Mouse (Mus musculus) E14TG2a.4 (cell line): ENCODE results near the gene Nedd9.

Experiments used
- H3K27me3 ChIP-seq: 2 replicates; pipeline ENCODE4 v1.6.1; 2014; ENCODE audit warnings: low read length, control low read depth; ENCODE audit not compliant: insufficient read depth
- H3K36me3 ChIP-seq: 2 replicates; pipeline ENCODE4 v1.6.1; 2014; ENCODE audit warnings: low read length, control low read depth; ENCODE audit not compliant: insufficient read depth
- H3K4me1 ChIP-seq: replicated peaks from 2 replicates; pipeline ENCODE4 v1.6.1; 2014; ENCODE audit warnings: low read depth, low read length, control low read depth
- H3K4me3 ChIP-seq: replicated peaks from 2 replicates; pipeline ENCODE4 v1.5.1; 2014; ENCODE audit warnings: mild to moderate bottlenecking, low read length
- H3K9me3 ChIP-seq: 2 replicates; pipeline ENCODE4 v1.6.1; 2014; ENCODE audit warnings: low read length, control low read depth
- CTCF ChIP-seq: conservative IDR thresholded peaks from 2 replicates; pipeline ENCODE4 v1.5.1; 2014; ENCODE audit warnings: low read length
- NANOG ChIP-seq: IDR thresholded peaks from 2 replicates; pipeline ENCODE4 v1.6.1; 2014; ENCODE audit warnings: borderline replicate concordance, low read length, mixed read lengths
- POU5F1 ChIP-seq: IDR thresholded peaks from 2 replicates; pipeline ENCODE4 v1.6.1; 2014; ENCODE audit warnings: low read length, borderline replicate concordance

The Nedd9 gene

GRCm38 (mm10) chr13:41381806-41382546, 105.2 kb downstream of the Nedd9 start:
- no peak overlapping the region for H3K4me3 ChIP-seq
- no peaks in the 10 kb centered on the region for H3K9me3 ChIP-seq
- H3K27me3 ChIP-seq: no peaks in the 10 kb centered on the region
- TF ChIP-seq POU5F1 (no peak), NANOG (no peak), CTCF (no peak)
- no peaks in the 10 kb centered on the region for H3K36me3 ChIP-seq
- no peaks in the 10 kb centered on the region for H3K4me1 ChIP-seq

DNA sequence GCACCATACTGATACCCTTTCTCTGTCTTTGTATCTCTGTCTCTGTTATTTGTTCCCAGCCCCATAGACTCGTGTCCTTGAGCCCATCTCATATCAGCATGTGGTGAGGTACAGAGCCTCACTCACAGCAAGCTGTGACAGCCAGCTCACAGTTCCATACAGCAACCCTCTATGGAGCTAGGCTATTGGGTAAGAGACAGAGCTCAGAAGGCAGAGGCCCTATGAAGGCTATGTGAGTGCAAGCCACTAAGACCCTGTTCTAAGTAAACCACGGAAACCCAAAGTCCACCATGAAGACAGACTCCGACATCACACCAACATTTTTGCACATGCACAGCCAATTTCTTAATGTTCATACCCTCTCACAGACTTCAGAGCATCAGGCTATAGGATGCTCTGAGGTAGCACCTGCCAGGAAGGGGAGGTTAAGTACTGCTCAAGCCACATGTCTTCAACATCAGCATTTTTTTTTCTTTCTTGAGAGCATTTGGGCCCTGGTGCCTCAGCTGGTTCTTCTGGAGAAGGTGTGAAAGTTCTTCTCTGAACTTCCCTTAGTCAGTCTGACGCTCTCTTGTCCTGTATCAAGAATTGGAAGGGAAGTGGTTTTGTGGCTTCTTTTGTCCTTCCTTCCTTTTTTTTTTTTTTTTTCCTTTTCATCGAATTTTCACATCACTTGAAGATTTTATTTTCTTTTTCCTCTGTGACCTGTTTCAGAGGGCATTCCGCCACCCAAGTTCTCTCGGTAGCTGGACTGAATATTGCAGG, 105.9 kb downstream of the Nedd9 start:
- H3K4me1 ChIP-seq: no peaks in the 10 kb centered on the region
- TF ChIP-seq POU5F1: no peak
- TF ChIP-seq NANOG: no peak
- no peak for TF ChIP-seq CTCF

DNA sequence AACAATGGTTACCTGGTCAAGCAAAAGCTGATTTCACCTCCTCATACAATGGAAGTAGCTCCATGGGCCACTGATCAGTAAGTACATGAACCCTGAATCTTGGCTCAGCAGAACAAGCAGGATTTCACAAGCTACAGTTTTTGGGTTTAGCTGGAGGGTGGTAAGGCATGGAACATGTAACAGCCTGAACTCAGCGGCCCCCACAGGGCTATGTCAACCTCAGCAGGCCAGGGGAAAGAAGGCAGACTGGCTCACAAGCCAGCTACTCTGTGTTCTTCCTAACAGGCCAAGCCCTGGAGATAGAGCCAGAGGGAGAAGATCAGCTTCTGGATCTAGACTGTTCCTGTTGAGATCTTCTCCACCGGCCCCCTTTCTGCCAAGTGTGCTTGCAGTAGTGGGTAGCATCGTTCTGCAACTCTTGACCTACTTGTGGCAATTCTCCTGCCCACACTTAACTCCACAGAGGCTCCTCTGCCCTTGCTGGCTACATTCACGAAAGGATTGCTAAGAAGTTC, 107.2 kb downstream of the Nedd9 start:
- no peaks in the 10 kb centered on the region for H3K27me3 ChIP-seq
- TF ChIP-seq NANOG (no peak), CTCF (no peak), POU5F1 (no peak)
- no peaks in the 10 kb centered on the region for H3K36me3 ChIP-seq
- no peaks in the 10 kb centered on the region for H3K4me1 ChIP-seq
- H3K9me3 ChIP-seq: no peaks in the 10 kb centered on the region
- H3K4me3 ChIP-seq: no peak overlapping the region

More for the DNA sequence above, 105.9 kb downstream of the Nedd9 start:
- Histone ChIP-seq H3K9me3 (no peaks in the 10 kb centered on the region), H3K36me3 (no peaks in the 10 kb centered on the region), H3K27me3 (no peaks in the 10 kb centered on the region), H3K4me3 (no peak overlapping the region)

GRCm38 (mm10) chr13:41378462-41378861, 108.7 kb downstream of the Nedd9 start:
- Histone ChIP-seq H3K9me3 (no peaks in the 10 kb centered on the region), H3K4me3 (no peak overlapping the region), H3K27me3 (no peaks in the 10 kb centered on the region), H3K36me3 (no peaks in the 10 kb centered on the region), H3K4me1 (no peaks in the 10 kb centered on the region)
- TF ChIP-seq POU5F1 (no peak), CTCF (no peak), NANOG (no peak)

DNA sequence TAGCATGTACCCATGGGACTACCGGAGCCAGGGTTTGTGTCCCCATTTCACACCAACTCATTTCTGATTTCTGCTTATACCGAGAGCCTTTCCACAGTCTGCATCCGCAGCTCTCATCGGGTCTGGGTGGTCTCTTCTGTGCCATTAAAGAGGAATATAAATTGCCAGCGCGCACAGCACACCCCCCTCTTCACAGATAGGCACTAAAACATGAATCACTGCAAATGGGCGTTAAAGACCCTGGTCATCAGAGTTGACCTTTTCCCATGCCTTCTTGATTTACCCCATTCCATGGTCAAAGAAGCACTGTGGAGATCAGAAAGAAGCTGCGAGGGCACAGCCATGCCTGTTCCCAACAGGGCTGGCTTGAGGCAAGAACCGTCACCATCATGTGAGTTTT, 109.3 kb downstream of the Nedd9 start:
- TF ChIP-seq POU5F1 (no peak), NANOG (no peak), CTCF (no peak)
- no peaks in the 10 kb centered on the region for H3K36me3 ChIP-seq
- H3K27me3 ChIP-seq: no peaks in the 10 kb centered on the region
- no peak overlapping the region for H3K4me3 ChIP-seq
- H3K9me3 ChIP-seq: no peaks in the 10 kb centered on the region
- H3K4me1 ChIP-seq: no peaks in the 10 kb centered on the region

GRCm38 (mm10) chr13:41377011-41377431, 110.1 kb downstream of the Nedd9 start:
- Histone ChIP-seq H3K4me1 (no peaks in the 10 kb centered on the region), H3K36me3 (no peaks in the 10 kb centered on the region), H3K4me3 (no peak overlapping the region), H3K9me3 (no peaks in the 10 kb centered on the region), H3K27me3 (no peaks in the 10 kb centered on the region)
- no peak for TF ChIP-seq CTCF
- TF ChIP-seq NANOG: no peak
- no peak for TF ChIP-seq POU5F1

DNA sequence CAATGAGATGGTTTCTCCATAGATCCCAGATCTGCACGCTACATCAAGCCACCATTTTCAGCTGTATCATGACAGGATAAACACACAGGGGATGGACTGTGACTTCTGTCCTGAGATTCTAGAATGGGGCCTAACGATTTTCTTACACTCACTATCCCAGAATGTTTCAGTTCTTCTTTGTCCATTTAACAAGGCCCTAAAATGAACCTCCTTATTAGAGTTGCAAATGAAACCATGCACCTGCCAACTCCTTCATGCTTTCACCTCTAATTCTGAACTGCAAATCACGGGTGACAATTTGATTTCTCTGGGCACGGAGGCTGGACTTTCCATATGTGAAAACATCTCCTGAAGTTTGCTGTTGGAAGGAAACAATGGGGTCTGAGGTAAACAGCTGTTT, 111.1 kb downstream of the Nedd9 start:
- Histone ChIP-seq H3K36me3 (no peaks in the 10 kb centered on the region), H3K9me3 (no peaks in the 10 kb centered on the region), H3K27me3 (no peaks in the 10 kb centered on the region), H3K4me3 (no peak overlapping the region), H3K4me1 (no peaks in the 10 kb centered on the region)
- TF ChIP-seq NANOG (no peak), CTCF (no peak), POU5F1 (no peak)

GRCm38 (mm10) chr13:41375696-41376095, 111.5 kb downstream of the Nedd9 start:
- Histone ChIP-seq H3K4me3 (no peak overlapping the region), H3K27me3 (no peaks in the 10 kb centered on the region), H3K4me1 (no peaks in the 10 kb centered on the region), H3K36me3 (no peaks in the 10 kb centered on the region), H3K9me3 (no peaks in the 10 kb centered on the region)
- no peak for TF ChIP-seq POU5F1
- TF ChIP-seq NANOG: no peak
- no peak for TF ChIP-seq CTCF
